Mouse (Mus musculus) liver, postnatal 0 days (tissue): ENCODE data around the gene Myl9.

Experiments used
- CTCF ChIP-seq: sonication (generic); IDR thresholded peaks from 2 replicates; pipeline ENCODE4 v1.5.1; 2016; ENCODE audit warnings: antibody characterized with exemption, low read depth
- EP300 ChIP-seq: IDR thresholded peaks from 2 replicates; pipeline ENCODE4 v1.6.1; 2016; ENCODE audit warnings: antibody characterized with exemption, low read depth, mild to moderate bottlenecking

DNA sequence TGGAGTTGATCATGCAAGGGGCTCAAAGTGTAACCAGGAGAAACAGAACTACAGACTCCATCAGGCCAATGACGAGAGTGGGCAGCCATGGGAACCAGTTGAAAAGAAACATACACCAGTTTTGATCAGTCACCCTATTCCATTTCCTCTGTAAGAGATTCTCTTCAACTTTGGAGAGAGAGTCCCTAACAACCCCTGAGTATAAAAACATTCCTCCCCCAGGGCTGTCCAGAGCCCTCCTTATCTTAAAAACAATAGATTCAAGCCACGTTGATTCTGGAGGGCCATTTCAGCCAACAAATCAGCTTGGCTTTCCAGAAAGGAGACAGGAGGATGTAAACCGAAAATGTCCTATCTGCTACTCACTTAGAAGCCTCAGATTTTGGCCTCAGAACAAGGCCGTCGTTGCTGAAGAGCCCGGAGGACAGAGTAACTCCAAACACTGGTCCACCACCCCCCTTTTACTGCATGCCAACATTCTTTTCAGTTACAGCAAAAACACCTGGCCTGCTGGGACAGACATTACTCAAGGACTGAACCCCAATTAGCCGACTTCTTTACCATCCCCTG lies 8.9 kb downstream of the Myl9 start:
- no peak for TF ChIP-seq CTCF
- TF ChIP-seq EP300 = no peak
